ENCODE assay signal across 12 mouse cellular contexts in genomic region chr2:152240580-152240979, GRCm38 (mm10).
"Had no signal": no experiment of that assay in that cellular context is flagged by ENCODE, and none has a peak within 500 bp of the region (broad histone marks: within the 10 kb centered on the region; RNA-seq: fewer than 3 reads in every experiment).

No protein-coding gene starts in this region.

- ATAC-seq: midbrain, embryonic 13.5 days; midbrain, embryonic 16.5 days had no signal

- DNase-seq: kidney, postnatal 25 days; layer of hippocampus, postnatal 36 days; liver, embryonic 13.5 days; lung, postnatal 36 days; thymus, adult 18-20 months; thymus, postnatal 36 days had no signal

- H3K27me3 ChIP-seq: liver, embryonic 13.5 days; megakaryocyte, embryonic 14.5 days; midbrain, embryonic 13.5 days had no signal

- H3K27ac ChIP-seq: kidney, postnatal 0 days; left cerebral cortex, adult 2 months; liver, embryonic 13.5 days; midbrain, embryonic 10.5 days; midbrain, embryonic 13.5 days had no signal

- H3K4me3 ChIP-seq: left cerebral cortex, adult 2 months; liver, embryonic 13.5 days; megakaryocyte, embryonic 14.5 days; midbrain, embryonic 10.5 days; midbrain, embryonic 13.5 days had no signal

- H3K4me1 ChIP-seq: liver, embryonic 13.5 days; midbrain, embryonic 10.5 days; midbrain, embryonic 13.5 days had no signal

- H3K4me2 ChIP-seq: liver, embryonic 13.5 days; midbrain, embryonic 13.5 days had no signal

- H3K9ac ChIP-seq: liver, embryonic 13.5 days; midbrain, embryonic 13.5 days had no signal

- H3K9me3 ChIP-seq: liver, embryonic 13.5 days; megakaryocyte, embryonic 14.5 days; midbrain, embryonic 13.5 days had no signal
